Mouse (Mus musculus) heart, adult 18-20 months (tissue): Measurements from ENCODE around the gene Slc29a3. TPM values are rescaled to one million over a fixed set of nuclear protein-coding genes. Genes with fewer than 3 reads are reported as not detected.
"Not testable (repeated sequence)": the region's sequence is repeated elsewhere in the genome, so short reads cannot be mapped to it uniquely, and the experiment has no call there.

Experiments
- DNase-seq, 2 experiments: peaks; one replicate each; pipeline ENCODE4 v3.0.0; 2021 to 2022; ENCODE audit warnings: mixed read lengths in 1 of 2
- total RNA-seq, 2 experiments: library from RNA; stranded (reverse); gene quantifications; 2 replicates each; pipeline ENCODE4 v1.2.3; 2021

The Slc29a3 gene
- total RNA-seq, 2 experiments from 2014 or later: 3.1 to 5.5 TPM

DNA sequence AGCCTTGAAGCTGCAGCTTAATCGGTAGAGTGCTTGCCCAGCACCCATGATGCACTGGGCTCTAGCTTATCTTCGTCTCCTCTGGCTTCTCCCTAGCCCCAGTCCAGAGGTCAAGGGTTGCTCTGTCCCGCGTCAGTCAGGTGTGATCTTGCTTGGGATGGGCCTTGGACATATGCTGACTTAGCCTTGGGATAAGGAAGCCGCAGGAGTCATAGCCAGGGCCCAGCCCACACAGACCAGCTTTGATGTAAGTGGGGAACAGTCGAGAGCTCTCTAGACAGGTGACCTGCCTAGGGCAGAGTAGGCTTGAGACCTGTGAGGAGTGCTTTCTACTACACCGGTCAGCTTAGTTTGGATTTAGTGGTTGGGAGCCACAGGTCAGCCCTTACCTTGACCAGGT lies 14.8 kb upstream of the Slc29a3 start:
- DNase-seq: no peak

DNA sequence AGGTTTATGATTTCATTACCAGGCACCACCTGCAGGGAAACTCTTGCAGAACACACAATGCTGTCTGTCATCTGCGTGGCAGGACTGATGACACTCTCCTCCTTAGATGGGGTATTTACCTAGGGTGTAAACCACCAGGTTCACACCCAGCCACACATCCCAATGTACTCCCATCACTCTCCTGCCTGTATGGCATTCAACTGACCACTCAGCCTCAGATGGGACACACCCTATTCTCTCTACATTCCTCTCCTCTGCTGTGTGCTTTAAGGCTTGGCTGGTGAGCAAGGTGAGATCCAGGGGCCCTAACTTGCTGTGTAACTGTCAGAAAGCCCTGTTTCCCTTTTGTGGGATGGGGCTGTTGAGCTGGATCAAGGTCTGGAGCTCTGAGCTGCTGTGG lies 9.5 kb upstream of the Slc29a3 start:
- no peak for DNase-seq

DNA sequence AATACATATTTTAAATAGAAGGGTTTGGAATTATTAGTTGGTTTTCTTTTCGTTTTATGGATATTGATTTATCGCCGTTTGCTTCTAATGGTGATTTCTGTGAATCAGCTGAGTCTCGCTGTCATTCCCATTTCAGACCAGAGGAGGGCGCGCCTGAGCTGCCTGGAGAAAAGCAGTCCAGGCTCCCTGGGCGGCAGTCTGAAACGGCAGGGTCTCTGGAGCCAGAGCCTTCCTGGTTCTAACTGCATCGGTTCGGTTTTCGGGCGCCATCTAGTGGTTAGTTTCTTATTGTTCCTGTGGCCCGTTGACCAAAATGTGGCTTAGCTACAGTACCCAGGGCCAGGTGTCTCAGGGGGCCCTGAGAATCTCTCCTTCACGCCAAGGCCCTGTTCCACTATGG lies 7.8 kb upstream of the Slc29a3 start:
- DNase-seq: peak; percentile 94 to 96

DNA sequence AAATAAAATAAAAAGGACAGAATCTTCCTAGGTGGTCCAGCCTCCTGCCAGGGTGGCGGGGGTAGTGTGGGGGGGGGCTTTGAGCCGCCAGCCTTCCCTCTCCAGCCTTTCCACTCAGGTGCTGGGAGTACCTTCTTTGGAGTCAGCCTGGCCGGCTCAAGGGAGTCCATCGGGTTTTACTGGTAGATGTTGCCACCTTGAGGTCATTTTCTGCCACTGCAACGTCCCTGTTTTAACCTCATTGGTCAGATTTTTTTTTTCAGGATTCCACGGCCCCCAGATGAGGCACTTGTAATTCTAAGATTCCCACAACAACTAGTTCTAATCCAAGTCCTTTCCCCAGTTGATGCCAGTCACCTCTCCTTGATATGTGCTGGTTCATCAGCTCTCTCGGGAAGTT lies 4.4 kb upstream of the Slc29a3 start:
- peak; percentile 73 to 84 for DNase-seq

DNA sequence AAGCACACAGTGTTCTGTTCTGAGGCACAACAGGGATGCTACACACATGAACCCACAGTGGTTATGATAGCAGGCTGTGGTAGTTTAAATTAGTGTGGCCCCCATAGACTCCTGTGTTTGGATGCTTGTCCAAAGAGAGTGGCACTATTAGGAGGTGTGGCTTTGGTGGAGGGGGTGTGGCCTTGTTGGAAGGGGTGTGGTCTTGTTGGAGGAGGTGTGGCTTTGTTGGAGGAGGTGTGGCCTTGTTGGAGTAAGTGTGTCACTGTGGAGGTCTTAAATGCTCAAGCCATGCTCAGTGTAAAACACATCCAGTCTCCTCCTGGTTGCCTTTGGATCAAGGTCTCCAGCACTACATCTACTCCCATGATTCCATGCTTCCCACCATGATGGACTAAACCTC lies 3.6 kb upstream of the Slc29a3 start:
- no peak for DNase-seq

DNA sequence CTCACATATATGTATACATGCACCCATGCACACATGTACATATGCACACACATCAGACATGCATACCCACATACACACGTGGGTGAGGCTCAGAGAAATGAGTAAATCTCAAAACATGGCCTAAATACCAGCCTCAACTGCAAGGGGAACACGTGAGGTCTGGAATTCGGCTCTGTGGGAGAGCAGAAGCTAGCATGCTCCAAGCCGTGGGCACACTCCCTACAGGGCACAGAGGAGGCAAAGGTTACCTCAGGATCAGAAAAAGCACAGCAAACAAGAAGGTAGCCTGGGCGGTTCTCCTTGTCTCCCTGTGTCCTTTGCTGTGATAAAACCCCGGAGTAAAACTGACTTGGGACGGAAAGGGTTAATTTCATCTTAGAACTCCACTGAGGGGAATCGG lies 1.3 kb upstream of the Slc29a3 start:
- no peak for DNase-seq

DNA sequence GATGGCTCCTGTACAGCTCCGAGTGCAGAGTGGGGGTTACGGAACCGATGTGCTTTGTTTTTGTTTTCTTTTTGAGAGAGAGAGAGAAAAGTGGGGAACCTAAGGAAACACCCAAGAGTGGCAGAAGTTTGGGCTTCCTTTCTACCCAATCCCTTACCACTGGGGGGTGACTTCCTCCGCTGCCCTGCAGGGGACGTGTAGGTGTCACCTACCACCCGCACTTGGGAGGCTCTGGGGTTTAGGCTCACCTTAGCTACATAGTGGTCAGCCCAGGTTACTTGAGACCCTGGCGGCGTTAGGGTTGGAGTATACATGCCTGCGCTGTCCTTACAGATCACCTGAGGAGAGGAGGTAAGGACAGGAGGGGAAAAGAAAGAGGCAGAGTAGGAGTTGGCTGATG lies 667 bp upstream of the Slc29a3 start:
- DNase-seq: peak in 1 of 2 experiments; percentile 33

DNA sequence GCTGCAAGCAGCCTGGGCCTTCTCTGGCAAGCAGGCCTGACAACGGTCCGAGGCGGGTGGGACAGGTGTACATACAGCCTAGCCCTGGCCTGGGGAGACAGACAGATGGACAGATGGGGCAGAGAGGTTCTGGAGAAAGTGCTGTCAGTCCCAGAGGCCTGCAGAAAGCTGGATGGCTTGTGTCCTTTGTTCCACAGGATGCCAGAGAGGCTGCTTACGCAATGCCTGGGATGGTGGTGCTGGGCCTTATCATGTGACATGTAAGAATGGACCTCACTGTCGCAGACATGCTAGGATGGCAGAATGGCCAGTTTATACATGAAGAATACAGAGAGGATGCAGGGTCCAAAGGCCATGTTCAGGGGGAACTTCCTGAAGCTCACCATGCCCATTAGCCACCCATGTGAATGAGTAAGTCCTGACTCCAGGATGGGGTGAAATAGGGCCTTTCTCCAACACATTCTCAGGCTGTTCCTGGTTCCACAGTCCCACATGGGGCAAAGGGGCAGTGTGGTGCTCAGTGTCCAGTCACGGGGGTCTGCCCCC lies 4.9 kb downstream of the Slc29a3 start:
- peak; percentile 42 to 55 for DNase-seq

DNA sequence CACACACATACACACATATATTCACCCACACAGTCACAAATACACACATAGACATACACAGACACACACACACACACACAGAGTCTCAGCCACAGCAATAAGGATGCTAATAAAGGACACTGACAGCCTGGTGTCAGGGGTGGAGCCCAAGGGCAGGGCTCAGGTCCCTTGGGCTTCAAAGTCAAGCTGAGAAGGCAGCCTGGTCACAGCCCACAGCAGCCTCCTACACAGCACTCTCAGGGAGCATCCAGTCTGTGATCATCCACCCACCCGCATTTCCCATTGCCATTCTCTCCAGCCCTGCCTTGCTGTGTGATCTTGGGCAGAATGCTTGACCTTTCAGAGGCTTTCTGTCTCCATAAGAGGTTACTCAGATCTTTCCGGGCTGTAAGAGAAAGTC lies 6.1 kb downstream of the Slc29a3 start:
- DNase-seq: no peak

DNA sequence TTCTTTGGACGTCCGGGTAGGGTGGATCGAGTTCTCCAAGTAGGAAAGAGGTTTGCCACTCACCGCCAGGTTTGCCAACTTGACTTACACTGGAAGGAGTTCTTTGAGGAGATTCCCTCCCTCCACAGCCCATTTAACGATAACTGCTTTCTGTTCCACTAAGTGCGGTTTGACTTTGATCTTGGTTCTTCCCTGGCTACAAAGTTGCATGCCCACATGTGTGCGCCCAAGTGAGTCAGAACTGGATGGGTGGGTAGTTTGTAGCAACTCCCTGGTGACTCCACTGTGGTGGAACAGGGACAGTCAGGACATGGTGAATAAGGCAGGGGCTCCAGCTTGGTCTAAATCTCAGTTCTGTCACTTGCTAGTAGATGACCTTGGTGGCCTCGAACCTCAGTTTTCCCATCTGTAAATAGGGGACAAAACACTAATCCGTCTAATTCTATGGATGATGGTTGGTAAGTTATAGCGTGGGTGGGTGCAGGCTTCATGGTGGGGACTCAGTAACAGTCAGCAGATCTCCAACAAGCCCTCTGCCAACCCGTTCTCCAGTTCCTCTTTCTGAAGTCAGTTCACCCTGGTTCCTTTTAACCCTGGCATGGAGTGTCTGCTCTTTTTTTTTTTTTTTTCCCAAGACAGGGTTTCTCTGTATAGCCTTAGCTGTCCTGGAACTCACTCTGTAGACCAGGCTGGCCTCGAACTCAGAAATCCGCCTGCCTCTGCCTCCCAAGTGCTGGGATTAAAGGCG lies 7.9 kb downstream of the Slc29a3 start:
- DNase-seq: peak in 1 of 2 experiments; percentile 32

DNA sequence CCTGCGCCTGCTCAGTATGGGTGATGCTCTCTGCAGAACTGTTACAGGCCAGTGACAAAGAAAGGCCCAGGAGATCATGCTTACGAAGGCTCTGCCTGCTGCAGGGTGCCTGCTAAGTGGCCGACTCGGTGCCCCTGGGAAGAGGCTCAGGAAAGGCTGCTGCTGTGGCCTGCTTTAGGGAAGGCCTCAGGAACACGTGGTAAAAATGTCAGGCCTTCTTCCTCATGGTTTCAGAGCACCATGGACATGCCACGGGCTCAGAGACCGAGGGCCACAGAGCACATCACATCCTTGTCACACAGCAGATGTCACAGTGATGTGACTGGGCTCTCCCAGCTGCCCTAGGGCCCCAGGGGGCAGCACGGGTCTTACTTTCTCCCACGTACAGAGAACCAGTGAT lies 8.9 kb downstream of the Slc29a3 start:
- no peak for DNase-seq

DNA sequence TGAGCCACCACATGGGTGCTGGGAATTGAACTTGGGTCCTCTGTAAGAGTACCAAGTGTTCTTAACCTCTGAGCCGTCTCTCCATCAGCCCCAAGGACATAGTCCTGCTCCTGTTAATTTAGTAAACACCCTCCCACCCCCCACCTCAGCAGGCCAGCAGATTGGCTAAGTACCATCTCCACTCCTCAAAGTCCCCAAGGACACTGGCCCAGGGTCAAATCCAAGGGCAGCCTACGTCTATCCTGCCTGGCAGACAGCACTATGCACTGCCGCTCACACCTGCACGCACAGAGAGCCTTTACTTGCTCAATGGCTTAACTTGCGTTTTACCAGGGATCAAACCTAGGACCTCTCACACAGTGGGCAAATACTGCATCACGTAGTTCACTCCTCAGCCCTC lies 9.7 kb downstream of the Slc29a3 start:
- DNase-seq: no peak

DNA sequence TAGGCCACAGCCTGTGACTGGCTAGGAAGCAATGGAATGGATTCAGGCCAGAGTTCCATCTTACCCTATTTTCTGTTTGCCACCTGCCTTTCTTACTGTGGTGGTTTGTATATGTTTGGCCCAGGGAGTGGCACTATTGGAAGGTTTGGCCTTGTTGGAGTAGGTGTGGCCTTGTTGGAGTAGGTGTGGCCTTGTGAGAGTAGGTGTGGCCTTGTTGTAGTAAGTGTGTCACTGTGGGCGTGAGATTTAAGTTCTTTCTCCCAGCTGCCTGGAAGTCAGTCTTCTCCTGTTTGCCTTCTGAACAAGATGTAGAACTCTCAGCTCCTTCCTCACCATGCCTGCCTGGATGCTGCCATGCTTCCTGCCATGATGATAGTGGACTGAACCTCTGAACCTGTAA lies 10.3 kb downstream of the Slc29a3 start:
- DNase-seq: not testable (repeated sequence)

DNA sequence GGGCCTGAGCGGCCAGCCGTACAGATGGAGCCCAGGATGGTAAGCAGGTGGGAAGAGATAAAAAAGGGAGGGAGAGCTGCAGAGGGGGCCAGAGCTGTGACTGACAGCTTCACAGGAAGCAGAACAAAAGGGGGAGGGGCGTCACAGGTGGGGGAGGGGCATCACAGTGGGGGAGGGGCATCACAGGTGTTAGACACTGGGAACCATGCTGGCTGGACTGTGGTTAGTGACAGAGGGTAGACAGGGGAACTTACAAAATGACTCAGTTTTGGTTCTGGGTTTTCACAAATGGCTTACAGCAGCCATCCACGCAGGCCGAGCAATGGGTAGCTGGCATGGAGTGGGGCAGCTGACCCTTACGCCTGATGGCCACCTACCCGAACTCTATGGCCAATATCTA lies 11.2 kb downstream of the Slc29a3 start:
- DNase-seq: no peak

DNA sequence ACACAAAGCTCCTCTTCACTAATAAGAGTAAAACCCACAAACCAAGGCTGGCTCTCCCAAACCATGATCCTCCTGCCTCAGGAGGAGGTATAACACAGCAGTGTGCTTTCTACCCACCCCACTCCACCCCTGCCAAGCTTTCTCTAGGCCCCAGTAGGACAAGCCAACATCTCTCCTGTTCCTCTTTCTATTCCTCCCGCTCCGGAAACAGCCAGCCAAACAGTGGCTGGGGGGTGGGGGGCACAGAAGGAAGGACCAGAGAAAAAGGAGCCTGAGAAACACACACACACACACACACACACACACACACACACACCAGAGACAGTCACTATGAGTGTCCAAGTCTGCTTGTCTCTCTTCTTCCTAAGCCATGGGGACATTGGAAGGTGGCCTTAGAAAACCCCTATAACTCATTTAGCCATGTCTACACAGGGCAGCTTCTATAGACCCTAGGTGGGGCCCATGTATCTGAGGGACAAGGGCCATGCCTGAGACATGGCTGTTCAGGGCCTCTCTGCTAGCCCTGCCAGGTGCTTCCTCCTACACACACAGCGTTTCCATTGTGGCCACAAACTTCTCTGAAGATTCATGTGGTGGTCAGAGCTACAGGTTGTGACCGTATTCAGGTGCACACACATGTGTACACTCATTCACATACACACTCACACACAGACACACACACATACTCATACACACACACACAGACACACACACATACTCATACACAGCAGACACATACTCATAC lies 12.8 kb downstream of the Slc29a3 start:
- peak in 1 of 2 experiments; percentile 55 for DNase-seq

DNA sequence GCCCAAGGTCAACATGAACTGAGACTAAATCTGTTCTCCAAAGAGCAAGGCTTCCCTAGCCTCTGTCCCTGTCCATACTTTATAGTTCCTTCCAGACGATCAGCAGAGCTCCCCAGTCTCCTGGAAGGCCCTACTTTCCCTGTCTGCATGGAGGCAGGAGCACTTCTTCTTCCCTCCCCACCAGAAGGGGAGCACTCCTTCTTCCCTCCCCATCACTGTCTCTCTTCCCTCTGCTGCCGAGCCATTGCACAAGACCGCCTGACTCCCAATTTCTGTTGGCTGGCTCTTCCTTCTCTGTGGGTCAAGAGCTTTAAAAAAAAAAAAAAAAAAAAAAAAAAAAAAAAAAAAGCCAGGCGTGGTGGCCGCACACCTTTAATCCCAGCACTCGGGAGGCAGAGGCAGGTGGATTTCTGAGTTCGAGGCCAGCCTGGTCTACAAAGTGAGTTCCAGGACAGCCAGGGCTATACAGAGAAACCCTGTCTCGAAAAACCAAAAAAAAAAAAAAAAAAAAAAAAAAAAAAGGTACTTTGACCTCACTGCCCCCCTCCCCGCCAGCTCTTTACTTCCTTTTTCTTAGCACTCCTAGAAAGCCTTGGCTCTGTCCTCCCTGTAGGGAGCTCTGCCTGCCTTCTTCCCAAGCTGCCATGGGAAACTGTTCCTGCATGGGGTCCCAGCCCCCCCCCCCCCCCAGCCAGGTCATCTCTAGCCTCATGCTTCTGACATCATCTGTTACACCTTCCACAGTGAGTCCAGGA lies 14.5 kb downstream of the Slc29a3 start:
- peak in 1 of 2 experiments; percentile 59 for DNase-seq

DNA sequence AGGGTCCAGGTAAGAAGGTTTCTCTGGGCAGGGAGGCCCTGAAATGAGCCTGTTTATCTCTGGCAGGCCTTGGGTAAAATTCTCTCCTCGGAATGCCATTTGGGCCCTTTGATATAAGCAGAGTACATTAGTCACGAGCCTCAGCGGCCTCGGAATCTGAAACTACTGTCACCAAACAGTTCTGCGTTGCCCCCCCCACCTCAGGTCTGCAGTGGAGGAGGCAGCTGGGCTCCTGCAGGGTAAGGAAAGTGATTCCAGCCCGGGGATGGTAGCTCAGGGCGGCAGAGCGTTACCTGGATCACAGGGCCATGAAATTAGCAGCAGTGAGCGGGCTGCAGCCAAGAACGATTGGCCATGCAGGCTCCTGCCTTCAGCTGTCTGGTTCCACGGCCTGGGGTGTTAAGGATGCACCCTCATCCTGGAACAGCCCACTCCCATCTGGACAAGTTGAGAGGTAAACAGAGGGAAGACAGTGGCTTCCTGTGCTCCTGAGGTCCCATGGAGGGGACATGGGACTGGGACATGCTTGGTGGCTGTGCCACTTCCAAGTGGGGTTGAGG lies 15.3 kb downstream of the Slc29a3 start:
- DNase-seq: no peak

DNA sequence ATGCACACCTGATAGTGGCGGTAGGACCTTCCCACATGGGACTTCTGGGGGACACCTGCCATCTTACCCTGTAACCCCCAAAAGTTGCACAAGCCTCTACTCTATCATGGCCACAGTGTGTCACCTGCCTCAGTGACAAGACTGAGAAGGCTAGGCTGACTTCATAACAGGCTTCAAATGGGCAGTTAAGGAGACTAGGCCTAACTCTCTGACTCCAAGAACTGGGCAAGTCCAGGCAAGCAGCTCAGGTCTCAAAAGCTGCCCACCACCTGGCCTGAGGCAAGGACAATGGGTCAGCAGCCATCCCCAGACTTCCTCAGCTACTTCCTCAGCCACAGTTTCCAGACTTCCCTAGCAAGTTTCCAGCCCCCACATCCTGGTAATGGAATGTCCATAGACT lies 16.9 kb downstream of the Slc29a3 start:
- DNase-seq: no peak

DNA sequence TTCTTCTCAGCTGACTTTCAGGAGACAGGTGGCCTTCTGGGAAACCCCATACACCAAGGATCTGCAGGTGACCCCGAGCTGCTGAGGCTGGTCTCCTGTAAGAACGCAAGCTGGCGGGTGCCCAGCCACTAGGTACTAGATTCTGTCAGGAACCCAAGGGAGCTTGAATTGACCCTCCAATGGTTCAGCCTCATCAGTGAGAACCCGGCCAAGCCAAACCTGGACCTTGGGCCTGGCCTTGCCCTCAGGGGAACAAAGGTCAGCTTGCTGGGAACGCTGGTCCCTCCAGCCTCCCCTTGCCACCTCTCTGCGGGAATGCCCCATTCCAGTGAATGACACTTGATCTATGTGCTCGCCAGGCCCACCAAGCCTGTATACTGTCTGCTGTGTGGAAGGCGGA lies 19.1 kb downstream of the Slc29a3 start:
- DNase-seq: no peak

DNA sequence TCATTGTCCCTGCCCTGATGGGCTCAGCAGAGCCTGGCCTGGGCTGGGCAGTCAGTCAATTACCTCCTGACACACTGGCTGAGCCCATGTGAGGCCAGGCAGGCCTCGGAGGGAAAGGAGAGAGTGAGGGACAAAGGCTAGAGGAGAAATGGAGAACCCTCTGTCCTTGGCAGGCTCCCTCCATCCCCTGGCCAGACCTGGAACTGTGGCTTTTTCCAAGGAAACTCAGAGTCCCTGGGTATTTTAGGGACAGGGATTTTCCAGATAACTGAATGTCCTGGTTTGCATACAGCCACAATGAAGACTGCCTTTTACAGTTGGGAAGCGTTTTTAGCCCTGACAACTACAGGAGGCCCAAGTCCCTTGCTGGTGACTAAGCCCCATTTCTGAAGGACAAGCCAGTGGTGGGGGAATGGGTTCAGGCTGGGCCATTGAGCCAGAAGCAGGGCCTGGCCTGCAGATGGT lies 20.2 kb downstream of the Slc29a3 start:
- peak in 1 of 2 experiments; percentile 53 for DNase-seq

DNA sequence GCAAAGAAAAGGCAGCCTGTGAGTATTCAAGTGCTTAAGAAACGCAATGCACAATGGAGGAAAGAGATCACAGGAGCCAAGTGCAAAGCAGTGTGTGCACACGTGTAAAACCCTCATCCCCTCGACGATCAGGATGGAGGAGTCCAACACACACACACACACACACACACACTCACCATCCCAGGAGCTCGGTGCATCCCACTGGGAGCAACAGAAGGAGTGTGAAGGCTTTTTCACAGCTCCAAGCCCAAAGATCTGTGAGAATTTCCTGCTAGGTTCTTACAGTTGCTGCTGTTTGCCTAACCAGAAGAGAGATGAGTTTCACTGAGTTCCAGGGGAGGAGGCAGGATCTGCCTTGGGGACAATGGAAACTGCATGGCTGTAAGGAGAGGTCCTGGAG lies 20.9 kb downstream of the Slc29a3 start:
- DNase-seq: no peak

DNA sequence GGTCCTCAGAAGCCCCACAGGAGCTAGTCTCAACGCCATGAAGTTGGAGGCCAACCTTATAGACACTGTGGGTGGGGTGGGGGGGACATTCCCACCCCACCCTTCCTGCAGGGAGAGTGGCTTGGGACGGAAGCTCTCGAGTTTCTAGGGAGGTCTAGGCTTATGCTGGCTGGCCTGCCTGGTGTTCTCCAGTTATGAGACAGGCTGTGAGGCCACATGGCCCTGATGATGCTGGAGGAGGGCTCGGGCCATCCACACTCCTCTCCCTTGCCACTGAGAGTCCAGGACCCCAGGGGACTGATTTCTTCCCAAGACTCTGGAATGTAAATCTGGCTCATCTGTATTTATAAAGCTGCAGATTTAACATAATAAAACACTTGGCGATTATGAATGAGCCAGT lies 25.3 kb downstream of the Slc29a3 start:
- no peak for DNase-seq
